Mouse (Mus musculus): Measurements from ENCODE around the gene Igf2bp3.
A peak's percentile ranks its signal among the peaks of the same experiment; 100 is the strongest.

Igf2bp3 gene

GRCm38 (mm10) chr6:49132352-49133090, 82.2 kb downstream of the Igf2bp3 start:
- no peak for DNase-seq (ENCODE audit: low spot score)

GRCm38 (mm10) chr6:49131855-49132254, 82.9 kb downstream of the Igf2bp3 start:
- no peak for DNase-seq (ENCODE audit: low spot score)

GRCm38 (mm10) chr6:49130328-49130727, 84.4 kb downstream of the Igf2bp3 start:
- DNase-seq (ENCODE audit: low spot score): no peak

GRCm38 (mm10) chr6:49120370-49120769, 94.4 kb downstream of the Igf2bp3 start:
- DNase-seq (ENCODE audit: low spot score): no peak

GRCm38 (mm10) chr6:49119462-49120135, 95.2 kb downstream of the Igf2bp3 start:
- DNase-seq (ENCODE audit: low spot score): no peak

- no peak for DNase-seq (ENCODE audit: low spot score)
Measured at GRCm38 (mm10) chr6:49118446-49118845, 96.3 kb downstream of the Igf2bp3 start.

- no peak for DNase-seq (ENCODE audit: low spot score)
Measured at GRCm38 (mm10) chr6:49116241-49116640, 98.5 kb downstream of the Igf2bp3 start.

GRCm38 (mm10) chr6:49115550-49115949, 99.2 kb downstream of the Igf2bp3 start:
- DNase-seq (ENCODE audit: low spot score): no peak

GRCm38 (mm10) chr6:49114457-49114856, 100.3 kb downstream of the Igf2bp3 start:
- no peak for DNase-seq (ENCODE audit: low spot score)

- DNase-seq (ENCODE audit: low spot score): no peak
Measured at GRCm38 (mm10) chr6:49113895-49114294, 100.9 kb downstream of the Igf2bp3 start.

- no peak for DNase-seq (ENCODE audit: low spot score)
Measured at GRCm38 (mm10) chr6:49109196-49109595, 105.6 kb downstream of the Igf2bp3 start.

GRCm38 (mm10) chr6:49106746-49107500, 107.8 kb downstream of the Igf2bp3 start:
- no peak for DNase-seq (ENCODE audit: low spot score)

- DNase-seq (ENCODE audit: low spot score): no peak
Measured at GRCm38 (mm10) chr6:49099086-49099485, 115.7 kb downstream of the Igf2bp3 start.

GRCm38 (mm10) chr6:49097596-49098110, 117.1 kb downstream of the Igf2bp3 start:
- DNase-seq (ENCODE audit: low spot score): no peak

- DNase-seq (ENCODE audit: low spot score): peak; percentile 38
Measured at GRCm38 (mm10) chr6:49096933-49097461, 117.8 kb downstream of the Igf2bp3 start.

GRCm38 (mm10) chr6:49096421-49096820, 118.3 kb downstream of the Igf2bp3 start:
- peak; percentile 13 for DNase-seq (ENCODE audit: low spot score)

- DNase-seq (ENCODE audit: low spot score): no peak
Measured at GRCm38 (mm10) chr6:49094968-49095367, 119.8 kb downstream of the Igf2bp3 start.

- no peak for DNase-seq (ENCODE audit: low spot score)
Measured at GRCm38 (mm10) chr6:49083008-49083407, 131.7 kb downstream of the Igf2bp3 start.

- DNase-seq (ENCODE audit: low spot score): no peak
Measured at GRCm38 (mm10) chr6:49079313-49079712, 135.4 kb downstream of the Igf2bp3 start.

- DNase-seq (ENCODE audit: low spot score): no peak
Measured at GRCm38 (mm10) chr6:49077894-49078293, 136.9 kb downstream of the Igf2bp3 start.

- no peak for DNase-seq (ENCODE audit: low spot score)
Measured at GRCm38 (mm10) chr6:49074117-49074490, 140.7 kb downstream of the Igf2bp3 start.

Measured in layer of hippocampus, adult 9-10 months (tissue).